Comparison of ENCODE assay signal across 8 mouse cellular contexts in genomic region chr4:141545743-141546333, GRCm38 (mm10). TPM values are rescaled to one million over a fixed set of nuclear protein-coding genes. Genes with fewer than 3 reads are reported as not detected.
DNase-seq lines count a peak whose midpoint lies in the region; ATAC-seq and TF ChIP-seq lines count a peak whose summit lies in the region.

No protein-coding gene starts in this region.

- H3K4me3 ChIP-seq in bone marrow macrophage, adult 2 months (ENCODE audit: insufficient read depth, low read length): peak overlapping the region; percentile 83
- peak overlapping the region; percentile 88 for H3K4me3 ChIP-seq in embryonic fibroblast, embryonic 13.5 days (ENCODE audit: insufficient read depth, low read length)
- peak overlapping the region; percentile 75 for H3K4me3 ChIP-seq in heart, embryonic 11.5 days (ENCODE audit: low read depth, low read length)
- peak overlapping the region; percentile 85 for H3K4me3 ChIP-seq in kidney, embryonic 16.5 days (ENCODE audit: low read length)
- peak overlapping the region; percentile 99 for H3K4me3 ChIP-seq in liver, adult 2 months (ENCODE audit: insufficient read depth, low read depth, low read length)
- peak overlapping the region; percentile 85 for H3K4me3 ChIP-seq in myocyte

- no peaks in the 10 kb centered on the region for H3K36me3 ChIP-seq in heart, embryonic 11.5 days (ENCODE audit: control insufficient read depth, insufficient read depth, low read length)
- H3K36me3 ChIP-seq in kidney, embryonic 16.5 days (ENCODE audit: insufficient read depth, low read length): no peaks in the 10 kb centered on the region
- H3K36me3 ChIP-seq in liver, adult 2 months (ENCODE audit: control insufficient read depth, insufficient read depth, low read length): no peaks in the 10 kb centered on the region
- no peaks in the 10 kb centered on the region for H3K36me3 ChIP-seq in myocyte (ENCODE audit: control insufficient read depth, insufficient read depth)
- H3K36me3 ChIP-seq in splenic B cell, adult 2 months (ENCODE audit: control insufficient read depth, insufficient read depth, low read length, poor library complexity, severe bottlenecking): no peaks in the 10 kb centered on the region

- no peak for TF ChIP-seq CTCF in bone marrow macrophage, adult 2 months (IDR thresholded peaks at IDR 0.05; ENCODE audit: low read depth, low read length)
- no peak for TF ChIP-seq CTCF in embryonic fibroblast, embryonic 13.5 days (IDR thresholded peaks at IDR 0.05; ENCODE audit: borderline replicate concordance, insufficient read depth, low read length)
- no peak for TF ChIP-seq CTCF in liver, adult 2 months (IDR thresholded peaks at IDR 0.05; ENCODE audit: low read depth, low read length)

- peak; percentile 86 for ATAC-seq in heart, embryonic 11.5 days (replicated peaks; ENCODE audit: insufficient number of reproducible peaks, low FRiP score, low TSS enrichment)
- peak; percentile 73 for ATAC-seq in kidney, embryonic 16.5 days (ENCODE audit: low FRiP score, low TSS enrichment)

- peak overlapping the region; percentile 98 for H3K27ac ChIP-seq in bone marrow macrophage, adult 2 months (ENCODE audit: insufficient read depth, low read depth, low read length)
- H3K27ac ChIP-seq in embryonic fibroblast, embryonic 13.5 days (ENCODE audit: insufficient read depth, low read length): peak overlapping the region; percentile 100
- peak overlapping the region; percentile 100 for H3K27ac ChIP-seq in heart, embryonic 11.5 days (ENCODE audit: low read depth, low read length)
- H3K27ac ChIP-seq in kidney, embryonic 16.5 days (ENCODE audit: low read length): peak overlapping the region; percentile 100
- H3K27ac ChIP-seq in liver, adult 2 months (replicated peaks; ENCODE audit: insufficient read depth, low read depth, low read length): peak overlapping the region; percentile 100

- H3K79me2 ChIP-seq in liver, adult 2 months (ENCODE audit: control insufficient read depth, insufficient read depth, low read length): no peaks in the 10 kb centered on the region
- no peaks in the 10 kb centered on the region for H3K79me2 ChIP-seq in myocyte (ENCODE audit: control insufficient read depth, insufficient read depth)

- H3K9ac ChIP-seq in heart, embryonic 11.5 days (ENCODE audit: low read depth, low read length): peak overlapping the region; percentile 100
- H3K9ac ChIP-seq in kidney, embryonic 16.5 days (replicated peaks; ENCODE audit: low read length): peak overlapping the region; percentile 100
- peak overlapping the region; percentile 99 for H3K9ac ChIP-seq in liver, adult 2 months (ENCODE audit: low read depth, low read length)

- no peaks in the 10 kb centered on the region for H3K9me3 ChIP-seq in heart, embryonic 11.5 days (replicated peaks; ENCODE audit: control insufficient read depth, low read length)
- H3K9me3 ChIP-seq in kidney, embryonic 16.5 days (ENCODE audit: low read length): no peaks in the 10 kb centered on the region

- WGBS in heart, embryonic 11.5 days (ENCODE audit: insufficient replicate concordance): under 1% methylated on average over 47 of the region's 56 CpGs
- under 1% methylated on average over 51 of the region's 56 CpGs for WGBS in kidney, embryonic 16.5 days
- under 1% methylated on average over 47 of the region's 56 CpGs for WGBS in liver, adult 2 months

- peak; percentile 32; the same call in 1 of the 2 replicates for TF ChIP-seq POLR2A in bone marrow macrophage, adult 2 months (IDR thresholded peaks at IDR 0.05; ENCODE audit: borderline replicate concordance, low read depth, low read length)
- TF ChIP-seq POLR2A in embryonic fibroblast, embryonic 13.5 days (IDR thresholded peaks at IDR 0.05; ENCODE audit: low read depth, low read length): peak; percentile 63
- peak; percentile 91 for TF ChIP-seq POLR2A in liver, adult 2 months (IDR thresholded peaks at IDR 0.05; ENCODE audit: extremely low read depth, insufficient read depth, low read length)
- TF ChIP-seq POLR2A in myocyte (IDR thresholded peaks at IDR 0.05; ENCODE audit: insufficient read length, low read depth): peak; percentile 62

- peak overlapping the region; percentile 98 for H3K4me2 ChIP-seq in heart, embryonic 11.5 days
- H3K4me2 ChIP-seq in kidney, embryonic 16.5 days (replicated peaks; ENCODE audit: low read depth, low read length): peak overlapping the region; percentile 99
- H3K4me2 ChIP-seq in myocyte (ENCODE audit: low read depth): peak overlapping the region; percentile 84

- peak overlapping the region; percentile 80 for H3ac ChIP-seq in myocyte (ENCODE audit: control insufficient read depth, insufficient read length)

- DNase-seq in A20 (ENCODE audit: low read depth, low spot score): peak; percentile 99
- DNase-seq in liver, adult 2 months (ENCODE audit: extremely low read depth, low read depth, low spot score): peak; percentile 90
- peak; percentile 100 for DNase-seq in splenic B cell, adult 2 months (ENCODE audit: low read depth, low spot score)

- H3K4me1 ChIP-seq in bone marrow macrophage, adult 2 months (ENCODE audit: control insufficient read depth, insufficient read depth, low read length): peaks cover 23% of the 10 kb centered on the region
- H3K4me1 ChIP-seq in embryonic fibroblast, embryonic 13.5 days (ENCODE audit: control insufficient read depth, insufficient read depth, low read length): no peaks in the 10 kb centered on the region
- H3K4me1 ChIP-seq in heart, embryonic 11.5 days (ENCODE audit: control insufficient read depth, insufficient read depth, low read length): no peaks in the 10 kb centered on the region; the same call in 1 of the 2 replicates
- H3K4me1 ChIP-seq in kidney, embryonic 16.5 days (ENCODE audit: insufficient read depth, low read length): peaks cover 4% of the 10 kb centered on the region; the same call in 1 of the 2 replicates
- no peaks in the 10 kb centered on the region for H3K4me1 ChIP-seq in liver, adult 2 months (ENCODE audit: control insufficient read depth, insufficient read depth, low read length)

- no peaks in the 10 kb centered on the region for H3K27me3 ChIP-seq in heart, embryonic 11.5 days (ENCODE audit: control insufficient read depth, insufficient read depth, low read length)
- no peaks in the 10 kb centered on the region for H3K27me3 ChIP-seq in kidney, embryonic 16.5 days (ENCODE audit: insufficient read depth, low read length)
- no peaks in the 10 kb centered on the region for H3K27me3 ChIP-seq in liver, adult 2 months (ENCODE audit: control insufficient read depth, insufficient read depth, low read length)
- no peaks in the 10 kb centered on the region for H3K27me3 ChIP-seq in myocyte (ENCODE audit: control insufficient read depth, insufficient read depth, insufficient read length)
- H3K27me3 ChIP-seq in splenic B cell, adult 2 months (ENCODE audit: control insufficient read depth, insufficient read depth, low read length, poor library complexity, severe bottlenecking): no peaks in the 10 kb centered on the region

TF ChIP-seq in myocyte, 11 proteins besides CTCF, POLR2A, EP300 and RAD21:
- no peak for TF ChIP-seq MYOG (IDR thresholded peaks at IDR 0.05; ENCODE audit: control insufficient read depth in 1 of 3, insufficient read depth in 1 of 3, insufficient read length in 2 of 3, low read depth in 2 of 3)
- TF ChIP-seq USF1 (IDR thresholded peaks at IDR 0.05; ENCODE audit: low read depth): no peak
- TF ChIP-seq SRF (IDR thresholded peaks at IDR 0.05; ENCODE audit: control insufficient read depth, insufficient read length, low read depth): no peak
- no peak for TF ChIP-seq E2F4 (IDR thresholded peaks at IDR 0.05; ENCODE audit: insufficient read depth)
- no peak for TF ChIP-seq TCF3 (IDR thresholded peaks at IDR 0.05; ENCODE audit: insufficient read length, low read depth)
- TF ChIP-seq POLR2AphosphoS2 (IDR thresholded peaks at IDR 0.05; ENCODE audit: insufficient read length, low read depth): no peak
- no peak for TF ChIP-seq MAX (IDR thresholded peaks at IDR 0.05; ENCODE audit: low read depth)
TF ChIP-seq in myocyte: peak in this region for 0.

RNA-seq across cellular contexts. Expression of gene Spen, which starts 7.4 kb away (rescaled TPM):
- 23.6 and 29.2 TPM in 2 replicates for polyA plus RNA-seq in bone marrow macrophage, adult 2 months (2012; ENCODE audit: insufficient read depth, insufficient read length, missing spikeins)
- 20.7 and 21.2 TPM in 2 replicates for polyA plus RNA-seq in embryonic fibroblast, embryonic 13.5 days (2011; ENCODE audit: insufficient read length, low read depth, missing spikeins)
- polyA plus RNA-seq in heart, embryonic 11.5 days (2014; fragmentation: Nextera tagmentation; extraction: Ambion mirVana): 7.5 TPM in 2 replicates
- polyA plus RNA-seq in kidney, embryonic 16.5 days (2015; fragmentation: Nextera tagmentation; extraction: Ambion mirVana): 9.3 and 10.5 TPM in 2 replicates
- total RNA-seq in liver, adult 2 months (2014; rRNA removed): 8.1 and 9.1 TPM in 2 replicates
- polyA plus RNA-seq in liver, adult 2 months (2012; rRNA removed): 5.9 and 7.5 TPM in 2 replicates
- polyA plus RNA-seq in myocyte (2012; fragmentation: generic; extraction: Trizol): 11.7 TPM

Comparison
In these comparisons a context has a peak if more than half of its experiments do, and no peak if none do; other contexts are left out.
1. Peak in every context shown above with its lines: DNase-seq, ATAC-seq, H3K4me3 ChIP-seq and H3K27ac ChIP-seq.
2. POLR2A ChIP-seq: peak in every context shown above with its lines; median percentile 91 in liver, adult 2 months; 63 in embryonic fibroblast, embryonic 13.5 days; 62 in myocyte; 32 in bone marrow macrophage, adult 2 months.